Mouse (Mus musculus): ENCODE data around the gene Cdhr4.

GRCm38 (mm10) chr9:107970311-107970710 is 22.0 kb upstream of the Cdhr4 start:
- no peak for TF ChIP-seq POLR2A (IDR thresholded peaks at IDR 0.05; ENCODE audit: borderline replicate concordance, low read depth, low read length)
- no peak for TF ChIP-seq CTCF (IDR thresholded peaks at IDR 0.05; ENCODE audit: low read depth, low read length)

All from bone marrow macrophage, adult 2 months (primary cell).